Mouse (Mus musculus): ENCODE measurements around the gene Lrg1. TPM values are rescaled to one million over a fixed set of nuclear protein-coding genes. Genes with fewer than 3 reads are reported as not detected.

The Lrg1 gene
- total and polyA plus RNA-seq, 3 experiments = not detected

DNA sequence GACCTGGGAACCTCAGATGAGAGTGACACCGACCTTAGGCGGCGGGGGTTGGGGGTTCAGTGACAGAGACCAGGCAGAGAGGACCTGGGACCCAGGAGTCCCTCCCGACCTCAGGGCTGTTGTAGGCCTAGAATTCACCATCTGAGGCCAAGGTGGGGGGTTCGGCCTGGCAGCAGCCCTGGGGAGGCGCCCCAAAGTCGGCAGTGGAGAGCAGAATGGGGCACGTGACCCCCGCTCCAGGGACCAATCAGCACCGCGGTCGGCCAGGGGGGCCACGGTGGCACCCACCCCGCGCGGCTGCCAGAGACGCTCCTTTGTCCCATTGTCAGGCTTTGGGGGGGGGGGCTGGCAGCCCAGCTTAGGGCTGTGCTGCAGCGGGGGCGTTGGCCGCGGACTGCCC is 17.6 kb upstream of the Lrg1 start:
- H3K4me1 ChIP-seq (ENCODE audit: insufficient read depth, low read depth, low read length) = peaks cover 34% of the 10 kb centered on the region
- H3K9me3 ChIP-seq (replicated peaks) = 0 out of 2 replicates have a peak, but pooled peaks cover 3% of the 10 kb centered on the region
- TF ChIP-seq POLR2AphosphoS5 (IDR thresholded peaks at IDR 0.05; ENCODE audit: insufficient replicate concordance, low read depth, low read length) (no peak), GATA2 (IDR thresholded peaks at IDR 0.05; ENCODE audit: borderline replicate concordance, low read depth, low read length) (no peak), CTCF (IDR thresholded peaks at IDR 0.05; ENCODE audit: low read depth, low read length) (no peak), TAL1 (conservative IDR thresholded peaks at IDR 0.05; ENCODE audit: low read depth, low read length) (no peak)
- peaks cover 74% of the 10 kb centered on the region for H3K27me3 ChIP-seq (ENCODE audit: insufficient read depth, low read length)
- no peaks in the 10 kb centered on the region for H3K36me3 ChIP-seq (replicated peaks)
- H3K4me3 ChIP-seq (ENCODE audit: low read depth, low read length) = peak overlapping the region; percentile 68; the same call in 1 of the 2 replicates
- DNase-seq (ENCODE audit: low spot score) (no peak), ATAC-seq (ENCODE audit: extremely low read depth, insufficient number of reproducible peaks, low FRiP score, poor library complexity, severe bottlenecking) (no peak)

- Histone ChIP-seq H3K4me1 (ENCODE audit: insufficient read depth, low read depth, low read length) (peaks cover 45% of the 10 kb centered on the region), H3K9me3 (replicated peaks) (0 out of 2 replicates have a peak, but pooled peaks cover 3% of the 10 kb centered on the region), H3K36me3 (replicated peaks) (no peaks in the 10 kb centered on the region), H3K4me3 (ENCODE audit: low read depth, low read length) (no peak overlapping the region), H3K27me3 (ENCODE audit: insufficient read depth, low read length) (peaks cover 62% of the 10 kb centered on the region)
- no peak for ATAC-seq (ENCODE audit: extremely low read depth, insufficient number of reproducible peaks, low FRiP score, poor library complexity, severe bottlenecking)
- no peak for TF ChIP-seq CTCF (IDR thresholded peaks at IDR 0.05; ENCODE audit: low read depth, low read length)
- no peak for TF ChIP-seq GATA2 (IDR thresholded peaks at IDR 0.05; ENCODE audit: borderline replicate concordance, low read depth, low read length)
- no peak for TF ChIP-seq GATA1 (IDR thresholded peaks at IDR 0.05; ENCODE audit: borderline replicate concordance, low read length)
- TF ChIP-seq POLR2AphosphoS5 (IDR thresholded peaks at IDR 0.05; ENCODE audit: insufficient replicate concordance, low read depth, low read length) = no peak
- DNase-seq (ENCODE audit: low spot score) = no peak
These were observed 16.2 kb upstream of the Lrg1 start for GRCm38 (mm10) chr17:56137839-56138613.

- H3K27me3 ChIP-seq (ENCODE audit: insufficient read depth, low read length) = peaks cover 52% of the 10 kb centered on the region
- TF ChIP-seq CTCF (IDR thresholded peaks at IDR 0.05; ENCODE audit: low read depth, low read length) = no peak
- no peak for TF ChIP-seq GATA2 (IDR thresholded peaks at IDR 0.05; ENCODE audit: borderline replicate concordance, low read depth, low read length)
- no peak for TF ChIP-seq TAL1 (conservative IDR thresholded peaks at IDR 0.05; ENCODE audit: low read depth, low read length)
- TF ChIP-seq GATA1 (IDR thresholded peaks at IDR 0.05; ENCODE audit: borderline replicate concordance, low read length) = no peak
- no peak for TF ChIP-seq POLR2AphosphoS5 (IDR thresholded peaks at IDR 0.05; ENCODE audit: insufficient replicate concordance, low read depth, low read length)
- no peak for ATAC-seq (ENCODE audit: extremely low read depth, insufficient number of reproducible peaks, low FRiP score, poor library complexity, severe bottlenecking)
- H3K4me3 ChIP-seq (ENCODE audit: low read depth, low read length) = no peak overlapping the region
- 0 out of 2 replicates have a peak, but pooled peaks cover 3% of the 10 kb centered on the region for H3K9me3 ChIP-seq (replicated peaks)
- peaks cover 2% of the 10 kb centered on the region for H3K36me3 ChIP-seq (replicated peaks)
- no peak for DNase-seq (ENCODE audit: low spot score)
- H3K4me1 ChIP-seq (ENCODE audit: insufficient read depth, low read depth, low read length) = peaks cover 47% of the 10 kb centered on the region
These were observed 14.8 kb upstream of the Lrg1 start for GRCm38 (mm10) chr17:56136558-56136957.

GRCm38 (mm10) chr17:56134463-56134971 is 12.7 kb upstream of the Lrg1 start:
- Histone ChIP-seq H3K27me3 (ENCODE audit: insufficient read depth, low read length) (peaks cover 37% of the 10 kb centered on the region), H3K4me1 (ENCODE audit: insufficient read depth, low read depth, low read length) (peaks cover 43% of the 10 kb centered on the region), H3K9me3 (replicated peaks) (no peaks in the 10 kb centered on the region), H3K36me3 (replicated peaks) (peaks cover 19% of the 10 kb centered on the region), H3K4me3 (ENCODE audit: low read depth, low read length) (peak overlapping the region; percentile 70)
- ATAC-seq (ENCODE audit: extremely low read depth, insufficient number of reproducible peaks, low FRiP score, poor library complexity, severe bottlenecking) = no peak; the same call in 1 of the 2 replicates
- DNase-seq (ENCODE audit: low spot score) = peak; percentile 74
- TF ChIP-seq TAL1 (conservative IDR thresholded peaks at IDR 0.05; ENCODE audit: low read depth, low read length) (no peak), CTCF (IDR thresholded peaks at IDR 0.05; ENCODE audit: low read depth, low read length) (peak; percentile 89), GATA1 (IDR thresholded peaks at IDR 0.05; ENCODE audit: borderline replicate concordance, low read length) (no peak), POLR2AphosphoS5 (IDR thresholded peaks at IDR 0.05; ENCODE audit: insufficient replicate concordance, low read depth, low read length) (no peak)

GRCm38 (mm10) chr17:56133457-56134363 is 11.9 kb upstream of the Lrg1 start:
- DNase-seq (ENCODE audit: low spot score) (peak; percentile 47), ATAC-seq (ENCODE audit: extremely low read depth, insufficient number of reproducible peaks, low FRiP score, poor library complexity, severe bottlenecking) (peak; percentile 65)
- H3K27me3 ChIP-seq (ENCODE audit: insufficient read depth, low read length) = peaks cover 29% of the 10 kb centered on the region
- TF ChIP-seq POLR2AphosphoS5 (IDR thresholded peaks at IDR 0.05; ENCODE audit: insufficient replicate concordance, low read depth, low read length) (no peak), GATA2 (IDR thresholded peaks at IDR 0.05; ENCODE audit: borderline replicate concordance, low read depth, low read length) (no peak), TAL1 (conservative IDR thresholded peaks at IDR 0.05; ENCODE audit: low read depth, low read length) (no peak), GATA1 (IDR thresholded peaks at IDR 0.05; ENCODE audit: borderline replicate concordance, low read length) (no peak)
- H3K9me3 ChIP-seq (replicated peaks) = no peaks in the 10 kb centered on the region
- peak overlapping the region; percentile 70; the same call in 1 of the 2 replicates for H3K4me3 ChIP-seq (ENCODE audit: low read depth, low read length)
- H3K36me3 ChIP-seq (replicated peaks) = peaks cover 24% of the 10 kb centered on the region
- H3K4me1 ChIP-seq (ENCODE audit: insufficient read depth, low read depth, low read length) = peaks cover 38% of the 10 kb centered on the region

DNA sequence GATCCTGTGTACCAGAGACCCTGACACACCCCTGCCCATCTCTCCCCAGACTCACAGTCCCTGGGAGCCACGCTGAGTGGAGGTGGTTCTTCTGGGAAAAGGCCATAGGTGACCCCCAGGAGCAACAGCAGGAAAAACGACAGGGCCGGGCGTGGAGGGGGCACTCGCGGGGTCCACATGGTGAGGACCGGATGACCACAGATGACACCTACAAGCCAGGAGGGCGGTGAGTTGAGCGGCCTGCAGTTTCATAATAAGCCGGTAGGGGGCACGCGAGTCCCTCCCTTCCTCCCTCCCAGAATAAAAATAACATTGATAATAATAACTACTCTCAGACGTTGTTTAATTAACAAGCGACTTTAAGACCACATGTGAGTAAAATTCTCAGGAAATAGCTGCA is 10.9 kb upstream of the Lrg1 start:
- Histone ChIP-seq H3K4me3 (ENCODE audit: low read depth, low read length) (no peak overlapping the region), H3K4me1 (ENCODE audit: insufficient read depth, low read depth, low read length) (peaks cover 35% of the 10 kb centered on the region), H3K9me3 (replicated peaks) (no peaks in the 10 kb centered on the region), H3K36me3 (replicated peaks) (peaks cover 30% of the 10 kb centered on the region), H3K27me3 (ENCODE audit: insufficient read depth, low read length) (peaks cover 28% of the 10 kb centered on the region)
- no peak for TF ChIP-seq POLR2AphosphoS5 (IDR thresholded peaks at IDR 0.05; ENCODE audit: insufficient replicate concordance, low read depth, low read length)
- peak; percentile 93 for TF ChIP-seq CTCF (IDR thresholded peaks at IDR 0.05; ENCODE audit: low read depth, low read length)
- ATAC-seq (ENCODE audit: extremely low read depth, insufficient number of reproducible peaks, low FRiP score, poor library complexity, severe bottlenecking) (no peak), DNase-seq (ENCODE audit: low spot score) (peak; percentile 58)
